Mouse (Mus musculus) cerebellum, adult 9-11 months (tissue): Measurements from ENCODE around the gene Fgd1.

Experiments used
- DNase-seq: peaks from one replicate; pipeline ENCODE4 v3.0.0; 2022

Fgd1 gene

GRCm38 (mm10) chrX:151045850-151046249 lies at the start of gene Fgd1:
Fgd1 (plus strand) TSS chrX:151046150.
- DNase-seq: no peak

GRCm38 (mm10) chrX:150996775-150997174 lies 49.2 kb upstream of the Fgd1 start:
- DNase-seq: no peak

- peak; percentile 92 for DNase-seq
Measured at GRCm38 (mm10) chrX:151016938-151017877, 28.7 kb upstream of the Fgd1 start, which contains the start of gene Gnl3l. Gnl3l (minus strand) TSS chrX:151017322.

GRCm38 (mm10) chrX:151017897-151018296 lies 28.1 kb upstream of the Fgd1 start:
- DNase-seq: peak; percentile 39

DNA sequence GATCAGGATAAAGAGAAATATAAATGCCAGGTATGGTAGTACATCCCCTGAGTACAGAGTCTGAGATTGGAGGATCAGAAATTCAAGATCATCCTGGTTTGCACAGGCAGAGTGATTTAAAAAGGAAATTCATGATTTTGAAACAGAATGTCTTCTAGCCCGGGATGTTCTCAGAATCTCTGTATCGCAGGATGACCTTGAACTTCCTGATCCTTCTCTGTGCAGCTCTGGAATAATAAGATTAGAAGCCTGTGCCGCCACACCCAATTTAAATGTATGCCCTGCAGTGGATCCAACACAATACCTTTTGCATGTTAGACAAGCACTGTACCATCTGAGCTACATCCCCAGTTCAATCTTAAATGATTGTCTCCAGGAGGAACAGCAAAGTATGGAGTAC lies 27.2 kb upstream of the Fgd1 start:
- DNase-seq: no peak

DNA sequence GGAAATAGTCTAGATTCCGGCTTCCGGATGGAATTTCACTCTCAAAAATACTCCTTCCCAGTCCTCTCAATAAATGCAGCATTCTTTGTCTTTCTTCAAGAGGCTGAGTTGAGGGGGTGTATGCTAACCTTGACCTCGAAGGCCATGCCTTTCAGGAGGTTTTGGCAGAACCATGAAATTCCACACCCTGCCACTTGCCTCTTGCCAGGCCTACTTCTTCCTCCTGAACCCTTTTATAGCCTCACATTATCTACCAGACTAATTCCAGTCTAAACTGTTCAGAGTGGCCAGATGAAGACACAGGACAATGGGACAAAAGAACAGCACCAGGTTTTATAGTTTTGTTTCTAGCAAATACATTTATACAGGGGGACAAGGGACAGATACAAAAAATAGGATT lies 14.6 kb upstream of the Fgd1 start:
- DNase-seq: no peak

- DNase-seq: no peak
Measured at GRCm38 (mm10) chrX:151041223-151041622, 4.7 kb upstream of the Fgd1 start.

- DNase-seq: no peak
Measured at GRCm38 (mm10) chrX:151046321-151046720, 371 bp downstream of the Fgd1 start.

DNA sequence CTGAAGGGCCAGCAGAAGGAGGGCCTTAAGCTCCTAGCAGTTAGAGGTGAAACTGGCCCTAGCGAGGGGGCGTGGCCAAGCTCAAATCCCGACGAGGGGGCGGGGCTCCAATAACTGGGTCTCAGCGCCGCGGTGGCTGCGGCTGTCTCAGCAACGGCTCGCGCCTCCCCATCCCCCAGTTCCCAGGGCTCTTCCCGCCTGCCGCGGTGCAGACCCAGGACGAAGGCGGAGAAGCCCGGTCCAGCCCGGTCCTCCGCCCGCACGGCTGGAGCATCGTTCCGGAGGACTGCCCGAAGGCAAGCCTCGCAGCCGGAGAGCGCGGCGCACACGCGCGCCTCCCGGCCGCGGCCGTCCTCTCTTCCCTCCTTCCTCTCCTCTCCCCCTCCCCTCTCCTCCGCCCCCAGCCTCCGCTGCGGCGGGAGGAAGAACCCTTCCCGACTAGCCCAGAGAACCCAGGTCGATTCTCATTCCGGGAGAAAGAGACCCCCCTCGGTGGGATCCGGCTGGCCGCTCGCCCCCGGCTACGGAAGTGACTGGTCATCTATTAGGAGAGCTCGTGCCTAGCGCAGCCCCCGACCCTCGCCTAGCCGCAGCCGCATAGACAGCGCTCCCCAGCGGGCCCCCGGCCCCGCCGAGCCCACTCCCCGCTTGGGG lies 954 bp downstream of the Fgd1 start:
- DNase-seq: peak; percentile 91

- peak; percentile 49 for DNase-seq
Measured at GRCm38 (mm10) chrX:151047431-151048058, 1.6 kb downstream of the Fgd1 start.

GRCm38 (mm10) chrX:151049661-151050215 lies 3.8 kb downstream of the Fgd1 start:
- no peak for DNase-seq

DNA sequence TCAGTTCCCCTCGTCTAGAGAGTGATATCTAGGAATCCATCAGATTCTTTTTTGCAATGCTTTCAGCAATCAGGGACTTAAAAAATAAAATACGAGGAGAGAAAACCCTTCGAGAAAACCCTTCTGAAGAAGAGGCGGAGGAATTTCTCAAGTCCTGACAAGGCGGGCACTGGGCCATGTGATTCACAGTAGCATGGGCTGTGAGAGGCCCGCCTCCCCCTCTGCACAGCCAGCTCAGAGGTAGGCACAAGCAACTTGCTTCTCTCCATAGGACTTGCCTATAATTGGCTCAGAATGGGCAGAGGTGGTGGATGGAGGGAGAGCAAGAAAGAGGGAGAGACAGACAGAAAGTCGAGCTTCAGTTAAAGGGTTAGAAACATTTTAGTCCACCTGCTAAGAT lies 4.4 kb downstream of the Fgd1 start:
- DNase-seq: no peak

- no peak for DNase-seq
Measured at GRCm38 (mm10) chrX:151054489-151054888, 8.5 kb downstream of the Fgd1 start.

GRCm38 (mm10) chrX:151055559-151055958 lies 9.6 kb downstream of the Fgd1 start:
- DNase-seq: no peak

DNA sequence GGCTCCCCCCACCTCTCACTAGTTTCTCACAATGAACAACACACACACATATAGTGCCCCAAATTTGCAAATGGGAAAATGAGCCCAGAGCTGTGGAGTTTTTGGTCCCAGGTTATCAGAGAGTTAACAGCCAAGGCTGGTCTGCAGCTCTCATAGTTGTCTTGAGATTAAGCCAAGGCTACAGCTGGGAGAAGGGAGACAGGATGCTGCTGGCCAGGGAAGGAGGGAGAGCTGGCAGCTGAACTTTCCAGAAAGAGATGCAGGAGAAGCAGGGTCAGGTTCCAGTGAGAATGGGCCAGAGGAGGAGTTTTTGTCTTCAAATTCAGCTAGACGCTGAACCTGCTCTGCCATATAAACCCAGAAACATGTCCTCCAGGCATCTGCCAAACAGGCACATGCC lies 13.4 kb downstream of the Fgd1 start:
- peak; percentile 16 for DNase-seq

GRCm38 (mm10) chrX:151061615-151062299 lies 15.8 kb downstream of the Fgd1 start:
- DNase-seq: no peak

- peak; percentile 22 for DNase-seq
Measured at GRCm38 (mm10) chrX:151066071-151066666, 20.2 kb downstream of the Fgd1 start.

- no peak for DNase-seq
Measured at GRCm38 (mm10) chrX:151067876-151068275, 21.9 kb downstream of the Fgd1 start.

DNA sequence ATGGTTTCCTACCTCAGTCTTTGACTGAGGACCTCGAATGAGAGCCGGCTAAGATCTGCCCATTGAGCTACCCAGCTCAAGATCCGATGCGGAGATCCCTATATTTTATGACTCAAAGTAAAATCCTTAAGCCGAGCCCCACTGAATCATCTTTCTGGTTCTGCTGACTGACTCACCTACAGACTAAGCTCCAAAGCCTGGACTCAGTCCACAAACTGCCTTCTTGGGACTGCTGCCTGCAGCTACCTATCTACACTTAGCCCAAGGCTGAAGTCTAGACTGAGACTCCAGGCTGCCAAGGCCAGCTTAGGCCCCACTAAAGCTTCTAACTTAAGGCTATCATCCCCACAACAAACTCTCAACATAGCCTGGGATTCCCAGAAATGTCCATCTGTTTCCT lies 30.1 kb downstream of the Fgd1 start:
- DNase-seq: no peak

DNA sequence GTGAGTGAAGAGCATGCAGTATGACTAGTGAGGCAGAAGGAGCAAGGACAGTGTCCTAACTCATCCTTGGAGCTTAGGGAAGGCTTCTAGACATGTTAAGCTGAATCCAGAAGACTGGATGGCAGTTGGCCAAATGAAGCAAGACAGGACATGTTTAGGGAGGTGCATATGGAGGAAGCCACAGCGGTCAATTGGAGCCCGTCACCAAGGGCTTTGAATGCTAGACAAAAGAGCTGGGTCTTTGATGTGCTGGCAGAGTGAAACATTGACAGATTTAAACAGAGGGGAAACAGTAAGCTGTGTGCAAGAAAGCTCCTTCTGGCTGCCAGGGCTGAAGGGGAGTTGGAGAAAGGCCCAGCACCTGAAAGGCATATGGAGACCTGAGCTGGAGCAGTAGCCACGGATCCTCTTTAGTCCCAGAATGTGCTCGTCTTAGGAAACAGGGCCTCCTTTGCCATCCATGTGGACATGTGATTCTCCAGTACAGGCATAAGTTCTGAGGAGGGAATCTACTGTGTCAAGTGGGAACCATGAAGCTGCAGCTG lies 31.1 kb downstream of the Fgd1 start:
- DNase-seq: peak; percentile 36

DNA sequence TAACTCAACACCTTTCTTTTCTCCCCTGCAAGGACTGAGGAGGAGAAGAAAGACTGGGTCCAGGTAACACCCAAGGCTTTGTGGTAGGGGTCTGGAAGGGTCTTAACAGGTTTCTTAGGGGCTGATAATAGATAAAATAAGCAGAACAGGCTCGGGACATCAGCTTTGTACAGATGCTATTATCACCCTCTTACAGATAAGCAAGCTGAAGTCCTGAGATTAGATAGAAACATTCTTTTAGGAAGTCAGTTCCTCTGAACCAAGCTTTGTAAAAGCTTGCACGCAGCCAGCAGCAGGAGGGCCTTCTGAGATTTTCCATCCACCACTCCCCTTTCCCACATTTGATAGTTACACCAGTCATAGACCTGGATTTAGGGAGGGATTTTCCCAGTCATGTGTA lies 39.6 kb downstream of the Fgd1 start:
- DNase-seq: no peak

GRCm38 (mm10) chrX:151087418-151087817 lies 41.5 kb downstream of the Fgd1 start:
- DNase-seq: no peak
